Mouse (Mus musculus) hindbrain, postnatal 0 days (tissue): Measurements from ENCODE around the gene Kcnq1. TPM values are rescaled to one million over a fixed set of nuclear protein-coding genes. Genes with fewer than 3 reads are reported as not detected.

Experiments
- ATAC-seq: fragments of 200-750 bp; cut with Nextera tagmentation; 2 replicates; pipeline ENCODE4 v1.8.0; 2017; ENCODE audit warnings: mild to moderate bottlenecking, moderate TSS enrichment, moderate library complexity
- DNase-seq: peaks from one replicate; pipeline ENCODE4 v3.0.0-alpha.2; 2015; ENCODE audit warnings: low spot score
- H3K27ac ChIP-seq: fragments of 300-500 bp; sonication (generic); 2 replicates; pipeline ENCODE4 v1.5.1; 2014; ENCODE audit warnings: mild to moderate bottlenecking
- H3K27me3 ChIP-seq: fragments of 300-500 bp; sonication (generic); 2 replicates; pipeline ENCODE4 v1.6.1; 2014; ENCODE audit warnings: low read length, mixed read lengths; ENCODE audit not compliant: insufficient read depth
- H3K36me3 ChIP-seq: fragments of 300-500 bp; sonication (generic); 2 replicates; pipeline ENCODE4 v1.6.1; 2014; ENCODE audit warnings: low read length, mixed read lengths; ENCODE audit not compliant: insufficient read depth
- H3K4me1 ChIP-seq: fragments of 300-500 bp; sonication (generic); 2 replicates; pipeline ENCODE4 v1.6.1; 2014; ENCODE audit warnings: antibody characterized with exemption, low read length, mixed read lengths; ENCODE audit not compliant: insufficient read depth
- H3K4me2 ChIP-seq: fragments of 300-500 bp; sonication (generic); 2 replicates; pipeline ENCODE4 v1.6.1; 2014; ENCODE audit warnings: low read depth, mild to moderate bottlenecking, low read length, moderate library complexity, mixed read lengths
- H3K4me3 ChIP-seq: fragments of 300-500 bp; sonication (generic); 2 replicates; pipeline ENCODE4 v1.5.1; 2014; ENCODE audit warnings: low read length
- H3K9ac ChIP-seq: fragments of 300-500 bp; sonication (generic); replicated peaks from 2 replicates; pipeline ENCODE4 v1.6.1; 2014; ENCODE audit warnings: mild to moderate bottlenecking, low read length, moderate library complexity, mixed read lengths
- H3K9me3 ChIP-seq: fragments of 300-500 bp; sonication (generic); 2 replicates; pipeline ENCODE4 v1.6.1; 2016; ENCODE audit warnings: low read length, mixed read lengths
- CTCF ChIP-seq: IDR thresholded peaks from 2 replicates; pipeline ENCODE4 v1.5.1; 2016; ENCODE audit warnings: antibody characterized with exemption, control low read depth, low read depth
- WGBS: fragments of 180-500 bp; shearing (Covaris S2); extraction: QIAGEN DNeasy Blood & Tissue Kit; methylation state at CpG from one replicate; pipeline ENCODE4 v1.1.7; 2014; 5-methylcytosine and 5-hydroxymethylcytosine counted together
- polyA plus RNA-seq: library from polyadenylated mRNA; unstranded; fragments of >200 nt; fragmentation: Nextera tagmentation; extraction: Ambion mirVana; gene quantifications from 2 replicates; pipeline ENCODE4 v1.2.1, GENCODE M21; 2015
- total RNA-seq: library from RNA; depleted of rRNA; stranded (reverse); fragments of >200 nt; gene quantifications from 2 replicates; pipeline ENCODE4 v1.2.3, GENCODE M21; 2014

The Kcnq1 gene
- total and polyA plus RNA-seq, 2 experiments from 2014 or later, result 1.4 to 1.9 TPM

- TF ChIP-seq CTCF, result no peak
- no peak overlapping the region for H3K27ac ChIP-seq
- ATAC-seq, result no peak
- no peaks in the 10 kb centered on the region for H3K36me3 ChIP-seq
- no peak overlapping the region for H3K9ac ChIP-seq
- H3K9me3 ChIP-seq, result no peaks in the 10 kb centered on the region
- H3K4me3 ChIP-seq, result no peak overlapping the region
- H3K27me3 ChIP-seq, result 0 out of 2 replicates have a peak, but pooled peaks cover 6% of the 10 kb centered on the region
- H3K4me1 ChIP-seq, result peaks cover 12% of the 10 kb centered on the region
- 88% methylated on average over 1 of the region's 1 CpGs for WGBS
- no peak for DNase-seq
- no peak overlapping the region for H3K4me2 ChIP-seq
Measured at GRCm38 (mm10) chr7:143438965-143439364, 332.8 kb downstream of the Kcnq1 start.

- Histone ChIP-seq H3K36me3 (no peaks in the 10 kb centered on the region), H3K9me3 (no peaks in the 10 kb centered on the region), H3K4me2 (0 out of 2 replicates have a peak overlapping the region, but pooled peaks have one; percentile 64), H3K4me3 (peak overlapping the region; percentile 33; the same call in 1 of the 2 replicates), H3K27ac (no peak overlapping the region), H3K27me3 (0 out of 2 replicates have a peak, but pooled peaks cover 6% of the 10 kb centered on the region), H3K9ac (no peak overlapping the region), H3K4me1 (peaks cover 7% of the 10 kb centered on the region; the same call in 1 of the 2 replicates)
- no peak for DNase-seq
- ATAC-seq, result no peak
- WGBS, result 43% methylated on average over 8 of the region's 8 CpGs
- TF ChIP-seq CTCF, result no peak
Measured at GRCm38 (mm10) chr7:143444580-143444954, 338.4 kb downstream of the Kcnq1 start.

GRCm38 (mm10) chr7:143444955-143445648, 338.9 kb downstream of the Kcnq1 start:
- Histone ChIP-seq H3K27ac (0 out of 2 replicates have a peak overlapping the region, but pooled peaks have one; percentile 4), H3K27me3 (0 out of 2 replicates have a peak, but pooled peaks cover 6% of the 10 kb centered on the region), H3K4me3 (peak overlapping the region; percentile 33), H3K4me2 (peak overlapping the region; percentile 64), H3K9ac (peak overlapping the region; percentile 47; the same call in 1 of the 2 replicates), H3K36me3 (no peaks in the 10 kb centered on the region), H3K9me3 (no peaks in the 10 kb centered on the region), H3K4me1 (peaks cover 7% of the 10 kb centered on the region; the same call in 1 of the 2 replicates)
- 2% methylated on average over 55 of the region's 55 CpGs for WGBS
- peak; percentile 54 for DNase-seq
- ATAC-seq, result peak; percentile 71
- no peak for TF ChIP-seq CTCF

- TF ChIP-seq CTCF, result no peak
- 9% methylated on average over 44 of the region's 53 CpGs for WGBS
- Histone ChIP-seq H3K9me3 (no peaks in the 10 kb centered on the region), H3K4me2 (peak overlapping the region; percentile 64), H3K4me1 (peaks cover 7% of the 10 kb centered on the region; the same call in 1 of the 2 replicates), H3K27me3 (0 out of 2 replicates have a peak, but pooled peaks cover 6% of the 10 kb centered on the region), H3K9ac (peak overlapping the region; percentile 47), H3K36me3 (no peaks in the 10 kb centered on the region), H3K27ac (peak overlapping the region; percentile 4; the same call in 1 of the 2 replicates), H3K4me3 (peak overlapping the region; percentile 33)
- peak; percentile 53; the same call in 1 of the 2 replicates for ATAC-seq
- DNase-seq, result peak; percentile 24
Measured at GRCm38 (mm10) chr7:143445651-143446460, 339.7 kb downstream of the Kcnq1 start.

- TF ChIP-seq CTCF, result no peak
- 72% methylated on average over 2 of the region's 2 CpGs for WGBS
- Histone ChIP-seq H3K27me3 (0 out of 2 replicates have a peak, but pooled peaks cover 6% of the 10 kb centered on the region), H3K4me2 (no peak overlapping the region), H3K4me3 (no peak overlapping the region), H3K4me1 (peaks cover 7% of the 10 kb centered on the region; the same call in 1 of the 2 replicates), H3K36me3 (no peaks in the 10 kb centered on the region), H3K27ac (no peak overlapping the region), H3K9me3 (no peaks in the 10 kb centered on the region), H3K9ac (no peak overlapping the region)
- no peak for DNase-seq
- ATAC-seq, result peak; percentile 33; the same call in 1 of the 2 replicates
Measured at GRCm38 (mm10) chr7:143447130-143447529, 341.0 kb downstream of the Kcnq1 start.

- Histone ChIP-seq H3K4me2 (peak overlapping the region; percentile 62), H3K4me3 (peak overlapping the region; percentile 43), H3K27ac (no peak overlapping the region), H3K9me3 (peaks cover 6% of the 10 kb centered on the region; the same call in 1 of the 2 replicates), H3K36me3 (no peaks in the 10 kb centered on the region), H3K27me3 (no peaks in the 10 kb centered on the region), H3K9ac (peak overlapping the region; percentile 41), H3K4me1 (no peaks in the 10 kb centered on the region)
- TF ChIP-seq CTCF, result no peak
- ATAC-seq (peak; percentile 0; the same call in 1 of the 2 replicates), DNase-seq (no peak)
- 32% methylated on average over 38 of the region's 38 CpGs for WGBS
Measured at GRCm38 (mm10) chr7:143458963-143459331, 352.8 kb downstream of the Kcnq1 start.
